Mouse (Mus musculus): ENCODE data around the gene Radil.

GRCm38 (mm10) chr5:142468375-142468774 is 82.5 kb downstream of the Radil start:
- no peak for TF ChIP-seq CTCF (IDR thresholded peaks at IDR 0.05; ENCODE audit: borderline replicate concordance, insufficient read depth, low read depth, low read length)
- no peak for TF ChIP-seq POLR2A (IDR thresholded peaks at IDR 0.05; ENCODE audit: borderline replicate concordance, insufficient read depth, low read length)
